Mouse (Mus musculus) cerebellum, postnatal 36 days (tissue): ENCODE results near the gene Dennd6a.
"Not testable (repeated sequence)": the region's sequence is repeated elsewhere in the genome, so short reads cannot be mapped to it uniquely, and the experiment has no call there.

Experiments
- DNase-seq, 2 experiments: peaks; one replicate each; pipeline ENCODE4 v3.0.0; 2021 to 2022; ENCODE audit warnings: mixed read lengths in 2 of 2

Gene Dennd6a

GRCm38 (mm10) chr14:26645989-26646650 lies 72.5 kb downstream of the Dennd6a start:
- no peak for DNase-seq

- no peak for DNase-seq
These were observed 74.2 kb downstream of the Dennd6a start for GRCm38 (mm10) chr14:26647811-26648210.

GRCm38 (mm10) chr14:26651901-26652300 lies 78.2 kb downstream of the Dennd6a start:
- DNase-seq: no peak

- DNase-seq: no peak
These were observed 84.5 kb downstream of the Dennd6a start for GRCm38 (mm10) chr14:26658178-26658577.

GRCm38 (mm10) chr14:26660233-26660632 lies 86.6 kb downstream of the Dennd6a start:
- no peak for DNase-seq

- no peak for DNase-seq
These were observed 88.4 kb downstream of the Dennd6a start for GRCm38 (mm10) chr14:26662016-26662415.

- DNase-seq: no peak
These were observed 88.8 kb downstream of the Dennd6a start for GRCm38 (mm10) chr14:26662488-26662887.

- DNase-seq: no peak
These were observed 90.2 kb downstream of the Dennd6a start for GRCm38 (mm10) chr14:26663851-26664250.

GRCm38 (mm10) chr14:26667991-26668370 lies 94.3 kb downstream of the Dennd6a start:
- DNase-seq: no peak

GRCm38 (mm10) chr14:26668371-26669291 lies 95.0 kb downstream of the Dennd6a start:
- DNase-seq: peak in 1 of 2 experiments; percentile 34

- DNase-seq: peak; percentile 85 to 93
These were observed 95.8 kb downstream of the Dennd6a start, which contains the start of gene Pde12 for GRCm38 (mm10) chr14:26669292-26670073. Gene Pde12 (minus strand): TSS chr14:26669883.

GRCm38 (mm10) chr14:26670964-26671363 lies 97.3 kb downstream of the Dennd6a start:
- DNase-seq: no peak

- DNase-seq: not testable (repeated sequence)
These were observed 98.4 kb downstream of the Dennd6a start for GRCm38 (mm10) chr14:26671870-26672615.

GRCm38 (mm10) chr14:26674476-26675169 lies 101.0 kb downstream of the Dennd6a start:
- not testable (repeated sequence) for DNase-seq

GRCm38 (mm10) chr14:26675371-26675770 lies 101.7 kb downstream of the Dennd6a start:
- peak in 1 of 2 experiments; percentile 9 for DNase-seq

- DNase-seq: no peak
These were observed 102.1 kb downstream of the Dennd6a start for GRCm38 (mm10) chr14:26675791-26676190.
